Mouse (Mus musculus) liver, embryonic 14.5 days (tissue): ENCODE results near the gene Ccdc159. TPM values are rescaled to one million over a fixed set of nuclear protein-coding genes. Genes with fewer than 3 reads are reported as not detected.

Source experiments
- ATAC-seq: fragments of 200-750 bp; cut with Nextera tagmentation; 2 replicates; pipeline ENCODE4 v1.8.0; 2017; ENCODE audit warnings: moderate number of reproducible peaks, mild to moderate bottlenecking, moderate library complexity; ENCODE audit not compliant: insufficient read depth
- DNase-seq, 3 experiments: peaks; one replicate each; pipeline ENCODE4 v3.0.0-alpha.2; 2012 to 2013; ENCODE audit warnings: low read depth in 3 of 3, low spot score in 3 of 3
- H3K27ac ChIP-seq: fragments of 300-500 bp; sonication (generic); 2 replicates; pipeline ENCODE4 v1.5.1; 2014; ENCODE audit warnings: moderate library complexity, mild to moderate bottlenecking, control low read depth, inconsistent platforms
- H3K27me3 ChIP-seq: fragments of 300-500 bp; sonication (generic); 2 replicates; pipeline ENCODE4 v1.6.1; 2014; ENCODE audit warnings: mild to moderate bottlenecking, low read length, moderate library complexity; ENCODE audit not compliant: control insufficient read depth, insufficient read depth
- H3K36me3 ChIP-seq: fragments of 300-500 bp; sonication (generic); replicated peaks from 2 replicates; pipeline ENCODE4 v1.6.1; 2014; ENCODE audit warnings: low read depth; ENCODE audit not compliant: control insufficient read depth, insufficient read depth
- H3K4me1 ChIP-seq, 2 experiments: fragments of 200-500 bp in 1 of 2; fragments of 300-500 bp in 1 of 2; sonication (generic) in 1 of 2; replicated peaks; 2 replicates each; pipeline ENCODE4 v1.6.1; 2012 to 2014; ENCODE audit warnings: antibody characterized with exemption in 1 of 2, inconsistent platforms in 1 of 2, low read length in 1 of 2; ENCODE audit not compliant: control insufficient read depth in 2 of 2, insufficient read depth in 2 of 2
- H3K4me2 ChIP-seq: fragments of 300-500 bp; sonication (generic); 2 replicates; pipeline ENCODE4 v1.6.1; 2014; ENCODE audit warnings: low read depth, mild to moderate bottlenecking, control low read depth, moderate library complexity
- H3K4me3 ChIP-seq, 2 experiments: fragments of 200-500 bp in 1 of 2; fragments of 300-500 bp in 1 of 2; sonication (generic) in 1 of 2; 2 replicates each; pipeline ENCODE4 v1.5.1; 2012 to 2014; ENCODE audit warnings: low read depth in 2 of 2, low read length in 2 of 2, mild to moderate bottlenecking in 2 of 2, control low read depth in 1 of 2, inconsistent platforms in 1 of 2, moderate library complexity in 1 of 2; ENCODE audit not compliant: insufficient read depth in 1 of 2
- H3K9ac ChIP-seq: fragments of 300-500 bp; sonication (generic); replicated peaks from 2 replicates; pipeline ENCODE4 v1.6.1; 2014; ENCODE audit warnings: mild to moderate bottlenecking, control low read depth, moderate library complexity
- H3K9me3 ChIP-seq: fragments of 300-500 bp; sonication (generic); 2 replicates; pipeline ENCODE4 v1.6.1; 2016; ENCODE audit warnings: low read length, mixed read lengths; ENCODE audit not compliant: control insufficient read depth
- CTCF ChIP-seq: IDR thresholded peaks from 2 replicates; pipeline ENCODE4 v1.5.1; 2016; ENCODE audit warnings: antibody characterized with exemption, low read depth, control low read depth
- EP300 ChIP-seq: IDR thresholded peaks from 2 replicates; pipeline ENCODE4 v1.6.1; 2016; ENCODE audit warnings: antibody characterized with exemption, low read depth
- WGBS: fragments of 180-500 bp; shearing (Covaris S2); extraction: QIAGEN DNeasy Blood & Tissue Kit; methylation state at CpG from one replicate; pipeline ENCODE4 v1.1.7; 2014; ENCODE audit not compliant: insufficient replicate concordance; 5-methylcytosine and 5-hydroxymethylcytosine counted together
- polyA plus RNA-seq, 2 experiments: library from polyadenylated mRNA; depleted of rRNA in 1 of 2; stranded (reverse) in 1 of 2; unstranded in 1 of 2; fragments of >200 nt; fragmentation: Nextera tagmentation in 1 of 2; extraction: Ambion mirVana in 1 of 2; gene quantifications; 2 replicates each; pipeline versions ENCODE4 v1.2.1 to v1.2.3; 2012 to 2014

Ccdc159 gene
- polyA plus RNA-seq, 2 experiments: 0.52 to 1.4 TPM

DNA sequence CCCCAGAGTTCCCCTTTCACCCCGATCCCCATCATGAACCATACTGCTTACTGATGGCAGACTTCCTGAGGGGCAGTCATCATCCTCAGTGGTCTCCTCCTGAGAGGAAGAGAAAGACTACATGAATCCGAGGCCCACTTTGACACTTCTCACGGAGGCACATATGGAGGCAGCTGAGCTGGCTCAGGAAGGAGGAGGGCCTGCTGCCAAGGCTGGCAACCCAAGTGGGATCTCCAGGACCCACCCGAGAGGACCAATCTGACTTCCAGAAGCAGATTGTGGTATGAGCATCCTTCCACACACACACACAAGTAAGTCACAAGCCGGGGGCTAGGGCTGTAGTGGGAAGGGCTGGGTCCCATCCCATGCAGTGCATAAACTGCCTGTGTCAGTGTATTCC, 50.1 kb downstream of the Ccdc159 start:
- no peak overlapping the region for H3K9ac ChIP-seq
- H3K27ac ChIP-seq: no peak overlapping the region
- TF ChIP-seq CTCF (no peak), EP300 (no peak)
- WGBS: 75% methylated on average over 5 of the region's 5 CpGs
- H3K27me3 ChIP-seq: peaks cover 5% of the 10 kb centered on the region
- no peak overlapping the region for H3K4me2 ChIP-seq
- H3K9me3 ChIP-seq: no peaks in the 10 kb centered on the region
- no peaks in the 10 kb centered on the region for H3K36me3 ChIP-seq
- H3K4me1 ChIP-seq: no peaks in the 10 kb centered on the region
- DNase-seq: no peak
- no peak overlapping the region for H3K4me3 ChIP-seq
- ATAC-seq: no peak

GRCm38 (mm10) chr9:21977972-21978371, 50.7 kb downstream of the Ccdc159 start:
- Histone ChIP-seq H3K36me3 (no peaks in the 10 kb centered on the region), H3K27ac (no peak overlapping the region), H3K4me1 (no peaks in the 10 kb centered on the region), H3K9me3 (no peaks in the 10 kb centered on the region), H3K4me2 (no peak overlapping the region), H3K27me3 (peaks cover 5% of the 10 kb centered on the region), H3K4me3 (no peak overlapping the region), H3K9ac (no peak overlapping the region)
- ATAC-seq: no peak
- 19% methylated on average over 2 of the region's 2 CpGs for WGBS
- TF ChIP-seq CTCF (peak; percentile 92), EP300 (no peak)
- no peak for DNase-seq

DNA sequence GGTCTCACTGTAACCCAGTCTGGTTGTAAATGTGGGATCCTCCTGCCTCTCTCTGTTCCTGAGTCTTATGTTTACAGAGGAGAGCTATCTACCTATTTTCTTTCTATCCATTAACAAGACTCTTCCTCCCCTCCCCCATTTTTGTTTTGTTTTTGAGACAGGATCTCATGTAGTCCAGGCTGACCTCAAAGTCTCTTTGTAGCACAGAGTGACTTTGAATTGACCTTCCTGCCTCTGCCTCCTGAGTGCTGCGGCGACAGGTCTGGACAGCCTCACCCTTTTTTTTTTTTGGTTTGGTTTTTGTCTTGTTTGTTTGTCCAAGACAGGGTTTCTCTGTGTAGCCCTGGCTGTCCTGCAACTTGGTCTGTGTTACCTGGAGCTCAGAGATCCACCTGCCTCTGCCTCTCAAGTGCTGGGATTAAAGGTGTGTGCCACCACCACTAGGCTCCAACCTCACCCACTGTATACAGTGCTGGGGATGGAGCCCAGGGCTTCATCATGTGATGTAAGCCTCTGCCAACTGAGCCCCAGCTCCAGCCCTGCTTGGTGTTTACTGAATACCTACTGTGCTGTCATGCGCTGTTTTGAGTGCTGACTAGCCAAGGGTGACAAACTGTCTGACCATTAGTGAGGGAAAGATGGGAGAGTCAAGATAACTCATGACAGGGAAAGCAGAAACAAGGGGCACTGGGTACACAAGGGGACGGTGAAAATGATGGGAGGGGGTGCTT, 51.3 kb downstream of the Ccdc159 start:
- no peaks in the 10 kb centered on the region for H3K4me1 ChIP-seq
- H3K9me3 ChIP-seq: no peaks in the 10 kb centered on the region
- TF ChIP-seq EP300 (no peak), CTCF (no peak)
- no peak overlapping the region for H3K27ac ChIP-seq
- no peaks in the 10 kb centered on the region for H3K36me3 ChIP-seq
- no peak overlapping the region for H3K9ac ChIP-seq
- WGBS: 73% methylated on average over 4 of the region's 4 CpGs
- H3K4me3 ChIP-seq: no peak overlapping the region
- DNase-seq: no peak
- no peak overlapping the region for H3K4me2 ChIP-seq
- H3K27me3 ChIP-seq: peaks cover 5% of the 10 kb centered on the region
- no peak for ATAC-seq

GRCm38 (mm10) chr9:21983911-21984310, 56.6 kb downstream of the Ccdc159 start:
- 27% methylated on average over 3 of the region's 3 CpGs for WGBS
- peaks cover 36% of the 10 kb centered on the region for H3K27me3 ChIP-seq
- no peaks in the 10 kb centered on the region for H3K36me3 ChIP-seq
- no peak overlapping the region for H3K27ac ChIP-seq
- H3K9me3 ChIP-seq: no peaks in the 10 kb centered on the region
- no peak for TF ChIP-seq CTCF
- TF ChIP-seq EP300: no peak
- no peak overlapping the region for H3K4me3 ChIP-seq
- ATAC-seq: no peak
- no peak overlapping the region for H3K9ac ChIP-seq
- no peak for DNase-seq
- no peaks in the 10 kb centered on the region for H3K4me1 ChIP-seq
- no peak overlapping the region for H3K4me2 ChIP-seq

Other genes starting within 250 kb of the Ccdc159 start
- gene Ldlr, start 204.0 kb upstream of the Ccdc159 start, polyA plus RNA-seq (2012; rRNA removed): 12.6 and 12.7 TPM in 2 replicates
- gene Ldlr, start 204.0 kb upstream of the Ccdc159 start, polyA plus RNA-seq (2014; fragmentation: Nextera tagmentation; extraction: Ambion mirVana): 5.9 and 7.6 TPM in 2 replicates
- 37.4 and 52.4 TPM in 2 replicates for gene Spc24, start 167.2 kb upstream of the Ccdc159 start, polyA plus RNA-seq (2012; rRNA removed)
- 89.5 and 92.2 TPM in 2 replicates for gene Spc24, start 167.2 kb upstream of the Ccdc159 start, polyA plus RNA-seq (2014; fragmentation: Nextera tagmentation; extraction: Ambion mirVana)
- 3.9 and 4.2 TPM in 2 replicates for gene Kank2, start 128.7 kb upstream of the Ccdc159 start, polyA plus RNA-seq (2012; rRNA removed)
- gene Kank2, start 128.7 kb upstream of the Ccdc159 start, polyA plus RNA-seq (2014; fragmentation: Nextera tagmentation; extraction: Ambion mirVana): 1.2 and 1.4 TPM in 2 replicates
- gene Angptl8, start 92.0 kb upstream of the Ccdc159 start, polyA plus RNA-seq (2012; rRNA removed): 20.4 and 26.8 TPM in 2 replicates
- 19.6 and 20.3 TPM in 2 replicates for gene Angptl8, start 92.0 kb upstream of the Ccdc159 start, polyA plus RNA-seq (2014; fragmentation: Nextera tagmentation; extraction: Ambion mirVana)
- 6.7 and 9.0 TPM in 2 replicates for gene Dock6, start 74.8 kb upstream of the Ccdc159 start, polyA plus RNA-seq (2012; rRNA removed)
- 2.1 and 3.4 TPM in 2 replicates for gene Dock6, start 74.8 kb upstream of the Ccdc159 start, polyA plus RNA-seq (2014; fragmentation: Nextera tagmentation; extraction: Ambion mirVana)
- 6.7 and 10.3 TPM in 2 replicates for gene Rab3d, start 9.3 kb upstream of the Ccdc159 start, polyA plus RNA-seq (2012; rRNA removed)
- gene Rab3d, start 9.3 kb upstream of the Ccdc159 start, polyA plus RNA-seq (2014; fragmentation: Nextera tagmentation; extraction: Ambion mirVana): 6.4 and 6.5 TPM in 2 replicates
- gene Tmem205, start 85 bp downstream of the Ccdc159 start, polyA plus RNA-seq (2012; rRNA removed): 37.5 and 61.5 TPM in 2 replicates
- gene Tmem205, start 85 bp downstream of the Ccdc159 start, polyA plus RNA-seq (2014; fragmentation: Nextera tagmentation; extraction: Ambion mirVana): 106 and 110 TPM in 2 replicates
- gene Plppr2, start 9.6 kb downstream of the Ccdc159 start, polyA plus RNA-seq (2012; rRNA removed): 2.6 and 3.9 TPM in 2 replicates
- 0.99 and 1.3 TPM in 2 replicates for gene Plppr2, start 9.6 kb downstream of the Ccdc159 start, polyA plus RNA-seq (2014; fragmentation: Nextera tagmentation; extraction: Ambion mirVana)
- 1.4 TPM in 2 replicates for gene Swsap1, start 28.3 kb downstream of the Ccdc159 start, polyA plus RNA-seq (2012; rRNA removed)
- 3.5 and 3.6 TPM in 2 replicates for gene Swsap1, start 28.3 kb downstream of the Ccdc159 start, polyA plus RNA-seq (2014; fragmentation: Nextera tagmentation; extraction: Ambion mirVana)
- gene Epor, start 36.0 kb downstream of the Ccdc159 start, polyA plus RNA-seq (2012; rRNA removed): 146 and 180 TPM in 2 replicates
- gene Epor, start 36.0 kb downstream of the Ccdc159 start, polyA plus RNA-seq (2014; fragmentation: Nextera tagmentation; extraction: Ambion mirVana): 82.6 and 96.5 TPM in 2 replicates
- gene Rgl3, start 62.0 kb downstream of the Ccdc159 start, polyA plus RNA-seq (2012; rRNA removed): 0.19 and 0.24 TPM in 2 replicates
- 0.27 TPM in 1 of 2 replicates, not detected in the other for gene Rgl3, start 62.0 kb downstream of the Ccdc159 start, polyA plus RNA-seq (2014; fragmentation: Nextera tagmentation; extraction: Ambion mirVana)
- 0.02 and 0.06 TPM in 2 replicates for gene Ccdc151, start 75.2 kb downstream of the Ccdc159 start, polyA plus RNA-seq (2012; rRNA removed)
- not detected in 2 replicates for gene Ccdc151, start 75.2 kb downstream of the Ccdc159 start, polyA plus RNA-seq (2014; fragmentation: Nextera tagmentation; extraction: Ambion mirVana)
- 31.5 and 45.1 TPM in 2 replicates for gene Prkcsh, start 75.3 kb downstream of the Ccdc159 start, polyA plus RNA-seq (2012; rRNA removed)
- gene Prkcsh, start 75.3 kb downstream of the Ccdc159 start, polyA plus RNA-seq (2014; fragmentation: Nextera tagmentation; extraction: Ambion mirVana): 29.2 and 31.2 TPM in 2 replicates
- 0.01 and 0.22 TPM in 2 replicates for gene Elavl3, start 124.6 kb downstream of the Ccdc159 start, polyA plus RNA-seq (2012; rRNA removed)
- not detected in 2 replicates for gene Elavl3, start 124.6 kb downstream of the Ccdc159 start, polyA plus RNA-seq (2014; fragmentation: Nextera tagmentation; extraction: Ambion mirVana)
- not detected in 2 replicates for gene Gm49318, start 143.8 kb downstream of the Ccdc159 start, polyA plus RNA-seq (2012; rRNA removed)
- not detected in 2 replicates for gene Gm49318, start 143.8 kb downstream of the Ccdc159 start, polyA plus RNA-seq (2014; fragmentation: Nextera tagmentation; extraction: Ambion mirVana)
- gene Zfp653, start 143.9 kb downstream of the Ccdc159 start, polyA plus RNA-seq (2012; rRNA removed): 6.6 and 8.0 TPM in 2 replicates
- gene Zfp653, start 143.9 kb downstream of the Ccdc159 start, polyA plus RNA-seq (2014; fragmentation: Nextera tagmentation; extraction: Ambion mirVana): 2.4 and 3.1 TPM in 2 replicates
- 14.6 and 14.7 TPM in 2 replicates for gene Ecsit, start 158.0 kb downstream of the Ccdc159 start, polyA plus RNA-seq (2012; rRNA removed)
- 16.8 and 19.9 TPM in 2 replicates for gene Ecsit, start 158.0 kb downstream of the Ccdc159 start, polyA plus RNA-seq (2014; fragmentation: Nextera tagmentation; extraction: Ambion mirVana)
- gene Cnn1, start 171.7 kb downstream of the Ccdc159 start, polyA plus RNA-seq (2012; rRNA removed): 0.17 and 0.91 TPM in 2 replicates
- gene Cnn1, start 171.7 kb downstream of the Ccdc159 start, polyA plus RNA-seq (2014; fragmentation: Nextera tagmentation; extraction: Ambion mirVana): 0.09 and 0.44 TPM in 2 replicates
- 59.5 and 72.5 TPM in 2 replicates for gene Elof1, start 189.7 kb downstream of the Ccdc159 start, polyA plus RNA-seq (2012; rRNA removed)
- gene Elof1, start 189.7 kb downstream of the Ccdc159 start, polyA plus RNA-seq (2014; fragmentation: Nextera tagmentation; extraction: Ambion mirVana): 98.2 and 102 TPM in 2 replicates
- gene Acp5, start 208.2 kb downstream of the Ccdc159 start, polyA plus RNA-seq (2012; rRNA removed): 181 and 203 TPM in 2 replicates
- gene Acp5, start 208.2 kb downstream of the Ccdc159 start, polyA plus RNA-seq (2014; fragmentation: Nextera tagmentation; extraction: Ambion mirVana): 195 and 196 TPM in 2 replicates
- 17.5 and 26.4 TPM in 2 replicates for gene Pigyl, start 229.4 kb downstream of the Ccdc159 start, polyA plus RNA-seq (2012; rRNA removed)
- 41.5 and 42.1 TPM in 2 replicates for gene Pigyl, start 229.4 kb downstream of the Ccdc159 start, polyA plus RNA-seq (2014; fragmentation: Nextera tagmentation; extraction: Ambion mirVana)